Mouse (Mus musculus): ENCODE measurements around the gene Taf4. TPM values are rescaled to one million over a fixed set of nuclear protein-coding genes. Genes with fewer than 3 reads are reported as not detected.
A peak's percentile ranks its signal among the peaks of the same experiment; 100 is the strongest.

Taf4 gene
- total and polyA plus RNA-seq, 2 experiments from 2014 or later, result 2.9 to 15.0 TPM

GRCm38 (mm10) chr2:179924038-179924437, 52.4 kb downstream of the Taf4 start:
- no peak overlapping the region for H3K4me2 ChIP-seq (ENCODE audit: low read depth, low read length, poor library complexity, severe bottlenecking)
- no peak overlapping the region for H3K4me3 ChIP-seq (ENCODE audit: low read depth, low read length)
- H3K27ac ChIP-seq (ENCODE audit: low read depth, low read length), result no peak overlapping the region
- DNase-seq (ENCODE audit: low spot score) (no peak), ATAC-seq (ENCODE audit: low FRiP score) (no peak)
- H3K27me3 ChIP-seq (ENCODE audit: insufficient read depth, low read length), result no peaks in the 10 kb centered on the region
- H3K4me1 ChIP-seq (ENCODE audit: insufficient read depth, low read length), result no peaks in the 10 kb centered on the region
- 94% methylated on average over 6 of the region's 6 CpGs for WGBS
- peaks cover 61% of the 10 kb centered on the region for H3K36me3 ChIP-seq (ENCODE audit: insufficient read depth, low read length)
- no peaks in the 10 kb centered on the region for H3K9me3 ChIP-seq (ENCODE audit: low read length)
- no peak overlapping the region for H3K9ac ChIP-seq (replicated peaks; ENCODE audit: low read length, poor library complexity, severe bottlenecking)
- TF ChIP-seq CTCF (IDR thresholded peaks at IDR 0.05), result no peak

- peaks cover 54% of the 10 kb centered on the region for H3K36me3 ChIP-seq (ENCODE audit: insufficient read depth, low read length)
- no peaks in the 10 kb centered on the region for H3K27me3 ChIP-seq (ENCODE audit: insufficient read depth, low read length)
- no peak overlapping the region for H3K4me3 ChIP-seq (ENCODE audit: low read depth, low read length)
- no peaks in the 10 kb centered on the region for H3K4me1 ChIP-seq (ENCODE audit: insufficient read depth, low read length)
- TF ChIP-seq CTCF (IDR thresholded peaks at IDR 0.05), result peak; percentile 17; the same call in 1 of the 2 replicates
- H3K9ac ChIP-seq (replicated peaks; ENCODE audit: low read length, poor library complexity, severe bottlenecking), result no peak overlapping the region
- H3K27ac ChIP-seq (ENCODE audit: low read depth, low read length), result no peak overlapping the region
- no peak overlapping the region for H3K4me2 ChIP-seq (ENCODE audit: low read depth, low read length, poor library complexity, severe bottlenecking)
- H3K9me3 ChIP-seq (ENCODE audit: low read length), result no peaks in the 10 kb centered on the region
- DNase-seq (ENCODE audit: low spot score) (peak; percentile 12), ATAC-seq (ENCODE audit: low FRiP score) (no peak)
- 89% methylated on average over 8 of the region's 8 CpGs for WGBS
These were observed 55.3 kb downstream of the Taf4 start for GRCm38 (mm10) chr2:179921021-179921653.

GRCm38 (mm10) chr2:179920042-179920441, 56.4 kb downstream of the Taf4 start:
- 82% methylated on average over 4 of the region's 4 CpGs for WGBS
- peaks cover 48% of the 10 kb centered on the region for H3K36me3 ChIP-seq (ENCODE audit: insufficient read depth, low read length)

GRCm38 (mm10) chr2:179916877-179917673, 59.4 kb downstream of the Taf4 start:
- DNase-seq (ENCODE audit: low spot score) (peak; percentile 78), ATAC-seq (ENCODE audit: low FRiP score) (peak; percentile 50; the same call in 1 of the 2 replicates)
- no peak overlapping the region for H3K9ac ChIP-seq (replicated peaks; ENCODE audit: low read length, poor library complexity, severe bottlenecking)
- TF ChIP-seq CTCF (IDR thresholded peaks at IDR 0.05), result peak; percentile 87
- 0 out of 2 replicates have a peak overlapping the region, but pooled peaks have one; percentile 39 for H3K27ac ChIP-seq (ENCODE audit: low read depth, low read length)
- no peak overlapping the region for H3K4me3 ChIP-seq (ENCODE audit: low read depth, low read length)
- H3K9me3 ChIP-seq (ENCODE audit: low read length), result no peaks in the 10 kb centered on the region
- peaks cover 38% of the 10 kb centered on the region for H3K36me3 ChIP-seq (ENCODE audit: insufficient read depth, low read length)
- no peaks in the 10 kb centered on the region for H3K27me3 ChIP-seq (ENCODE audit: insufficient read depth, low read length)
- H3K4me2 ChIP-seq (ENCODE audit: low read depth, low read length, poor library complexity, severe bottlenecking), result no peak overlapping the region
- no peaks in the 10 kb centered on the region for H3K4me1 ChIP-seq (ENCODE audit: insufficient read depth, low read length)
- WGBS, result 28% methylated on average over 5 of the region's 5 CpGs

More at GRCm38 (mm10) chr2:179920042-179920441, 56.4 kb downstream of the Taf4 start:
- Histone ChIP-seq H3K9me3 (ENCODE audit: low read length) (no peaks in the 10 kb centered on the region), H3K27ac (ENCODE audit: low read depth, low read length) (no peak overlapping the region), H3K4me1 (ENCODE audit: insufficient read depth, low read length) (no peaks in the 10 kb centered on the region), H3K9ac (replicated peaks; ENCODE audit: low read length, poor library complexity, severe bottlenecking) (no peak overlapping the region), H3K27me3 (ENCODE audit: insufficient read depth, low read length) (no peaks in the 10 kb centered on the region), H3K4me3 (ENCODE audit: low read depth, low read length) (no peak overlapping the region), H3K4me2 (ENCODE audit: low read depth, low read length, poor library complexity, severe bottlenecking) (no peak overlapping the region)
- no peak for ATAC-seq (ENCODE audit: low FRiP score)
- no peak for DNase-seq (ENCODE audit: low spot score)
- no peak for TF ChIP-seq CTCF (IDR thresholded peaks at IDR 0.05)

- Histone ChIP-seq H3K4me2 (ENCODE audit: low read depth, low read length, poor library complexity, severe bottlenecking) (no peak overlapping the region), H3K4me3 (ENCODE audit: low read depth, low read length) (no peak overlapping the region), H3K27ac (ENCODE audit: low read depth, low read length) (no peak overlapping the region), H3K9me3 (ENCODE audit: low read length) (no peaks in the 10 kb centered on the region), H3K36me3 (ENCODE audit: insufficient read depth, low read length) (peaks cover 28% of the 10 kb centered on the region), H3K9ac (replicated peaks; ENCODE audit: low read length, poor library complexity, severe bottlenecking) (no peak overlapping the region), H3K4me1 (ENCODE audit: insufficient read depth, low read length) (no peaks in the 10 kb centered on the region), H3K27me3 (ENCODE audit: insufficient read depth, low read length) (no peaks in the 10 kb centered on the region)
- DNase-seq (ENCODE audit: low spot score) (peak; percentile 19), ATAC-seq (ENCODE audit: low FRiP score) (no peak)
- 69% methylated on average over 2 of the region's 2 CpGs for WGBS
- TF ChIP-seq CTCF (IDR thresholded peaks at IDR 0.05), result peak; percentile 70
These were observed 62.2 kb downstream of the Taf4 start for GRCm38 (mm10) chr2:179914246-179914645.

GRCm38 (mm10) chr2:179913349-179913748, 63.1 kb downstream of the Taf4 start:
- ATAC-seq (ENCODE audit: low FRiP score) (no peak), DNase-seq (ENCODE audit: low spot score) (no peak)
- H3K27me3 ChIP-seq (ENCODE audit: insufficient read depth, low read length), result no peaks in the 10 kb centered on the region
- no peak overlapping the region for H3K4me2 ChIP-seq (ENCODE audit: low read depth, low read length, poor library complexity, severe bottlenecking)
- H3K36me3 ChIP-seq (ENCODE audit: insufficient read depth, low read length), result peaks cover 28% of the 10 kb centered on the region
- H3K4me3 ChIP-seq (ENCODE audit: low read depth, low read length), result no peak overlapping the region
- no peak overlapping the region for H3K27ac ChIP-seq (ENCODE audit: low read depth, low read length)
- WGBS, result 42% methylated on average over 15 of the region's 15 CpGs
- H3K9me3 ChIP-seq (ENCODE audit: low read length), result no peaks in the 10 kb centered on the region
- TF ChIP-seq CTCF (IDR thresholded peaks at IDR 0.05), result no peak
- H3K9ac ChIP-seq (replicated peaks; ENCODE audit: low read length, poor library complexity, severe bottlenecking), result no peak overlapping the region
- H3K4me1 ChIP-seq (ENCODE audit: insufficient read depth, low read length), result no peaks in the 10 kb centered on the region
